Mouse (Mus musculus) lung, postnatal 0 days (tissue): ENCODE measurements around the gene Gm609. TPM values are rescaled to one million over a fixed set of nuclear protein-coding genes. Genes with fewer than 3 reads are reported as not detected.
"Not testable (repeated sequence)": the region's sequence is repeated elsewhere in the genome, so short reads cannot be mapped to it uniquely, and the experiment has no call there.

ENCODE experiments used
- ATAC-seq: fragments of 200-750 bp; cut with Nextera tagmentation; 2 replicates; pipeline ENCODE4 v1.8.0; 2017; ENCODE audit warnings: moderate library complexity
- DNase-seq: peaks from one replicate; pipeline ENCODE4 v3.0.0-alpha.2; 2016; ENCODE audit warnings: low spot score
- H3K27ac ChIP-seq: fragments of 300-500 bp; sonication (generic); 2 replicates; pipeline ENCODE4 v1.5.1; 2014; ENCODE audit warnings: antibody characterized with exemption, mild to moderate bottlenecking, low read length, mixed read lengths
- H3K27me3 ChIP-seq: fragments of 300-500 bp; sonication (generic); replicated peaks from 2 replicates; pipeline ENCODE4 v1.6.1; 2014; ENCODE audit warnings: low read length, mixed read lengths; ENCODE audit not compliant: insufficient read depth
- H3K36me3 ChIP-seq: fragments of 300-500 bp; sonication (generic); 2 replicates; pipeline ENCODE4 v1.6.1; 2014; ENCODE audit warnings: low read length, mixed read lengths; ENCODE audit not compliant: insufficient read depth
- H3K4me1 ChIP-seq: fragments of 300-500 bp; sonication (generic); 2 replicates; pipeline ENCODE4 v1.6.1; 2014; ENCODE audit warnings: antibody characterized with exemption, low read depth, low read length, mixed read lengths; ENCODE audit not compliant: insufficient read depth
- H3K4me2 ChIP-seq: fragments of 300-500 bp; sonication (generic); replicated peaks from 2 replicates; pipeline ENCODE4 v1.6.1; 2014; ENCODE audit warnings: low read depth, mild to moderate bottlenecking, low read length, moderate library complexity, mixed read lengths
- H3K4me3 ChIP-seq: fragments of 300-500 bp; sonication (generic); 2 replicates; pipeline ENCODE4 v1.5.1; 2014; ENCODE audit warnings: low read depth, low read length
- H3K9ac ChIP-seq: fragments of 300-500 bp; sonication (generic); replicated peaks from 2 replicates; pipeline ENCODE4 v1.6.1; 2014; ENCODE audit warnings: low read depth, mild to moderate bottlenecking
- H3K9me3 ChIP-seq: fragments of 300-500 bp; sonication (generic); 2 replicates; pipeline ENCODE4 v1.6.1; 2016; ENCODE audit warnings: low read length, mixed read lengths
- CTCF ChIP-seq: IDR thresholded peaks from 2 replicates; pipeline ENCODE4 v1.5.1; 2016; ENCODE audit warnings: antibody characterized with exemption, mild to moderate bottlenecking
- EP300 ChIP-seq: IDR thresholded peaks from 2 replicates; pipeline ENCODE4 v1.6.1; 2016; ENCODE audit warnings: antibody characterized with exemption, mild to moderate bottlenecking, control low read depth
- WGBS: fragments of 180-500 bp; shearing (Covaris S2); extraction: QIAGEN DNeasy Blood & Tissue Kit; methylation state at CpG from one replicate; pipeline ENCODE4 v1.1.7; 2014; 5-methylcytosine and 5-hydroxymethylcytosine counted together
- polyA plus RNA-seq: library from polyadenylated mRNA; unstranded; fragments of >200 nt; fragmentation: Nextera tagmentation; extraction: Ambion mirVana; gene quantifications from 2 replicates; pipeline ENCODE4 v1.2.1, GENCODE M21; 2015

Gene Gm609
- 0.07 TPM in 1 of 2 replicates, not detected in the other for polyA plus RNA-seq

GRCm38 (mm10) chr16:45492927-45493326 lies at the start of gene Gm609:
Gene Gm609, minus strand, starts transcription at chr16:45492969.
- H3K4me3 ChIP-seq: no peak within 1 kb of the TSS
- H3K4me2 ChIP-seq: no peak within 1 kb of the TSS
- H3K9me3 ChIP-seq: no peaks in the 10 kb centered on the region
- DNase-seq (no peak), ATAC-seq (no peak)
- no peaks in the 10 kb centered on the region for H3K4me1 ChIP-seq
- TF ChIP-seq EP300: no peak
- TF ChIP-seq CTCF: no peak
- no peaks in the 10 kb centered on the region for H3K27me3 ChIP-seq
- 56% methylated on average over 5 of the region's 5 CpGs for WGBS
- H3K36me3 ChIP-seq: no peaks in the 10 kb centered on the region
- no peak within 1 kb of the TSS for H3K9ac ChIP-seq
- no peak within 1 kb of the TSS for H3K27ac ChIP-seq

GRCm38 (mm10) chr16:45542108-45542507 lies 49.3 kb upstream of the Gm609 start:
- Histone ChIP-seq H3K4me1 (no peaks in the 10 kb centered on the region), H3K27me3 (no peaks in the 10 kb centered on the region), H3K4me2 (no peak overlapping the region), H3K9me3 (no peaks in the 10 kb centered on the region), H3K4me3 (no peak overlapping the region), H3K27ac (no peak overlapping the region), H3K9ac (no peak overlapping the region), H3K36me3 (no peaks in the 10 kb centered on the region)
- no peak for ATAC-seq
- no peak for TF ChIP-seq EP300
- TF ChIP-seq CTCF: no peak
- DNase-seq: no peak

GRCm38 (mm10) chr16:45538342-45538741 lies 45.6 kb upstream of the Gm609 start:
- H3K4me2 ChIP-seq, H3K36me3 ChIP-seq, DNase-seq, H3K4me1 ChIP-seq, H3K27me3 ChIP-seq, H3K4me3 ChIP-seq, ATAC-seq, H3K9me3 ChIP-seq, H3K27ac ChIP-seq, H3K9ac ChIP-seq: not testable (repeated sequence)
- 32% methylated on average over 1 of the region's 1 CpGs for WGBS

- WGBS: 87% methylated on average over 5 of the region's 5 CpGs
Measured at GRCm38 (mm10) chr16:45535009-45535408, 42.2 kb upstream of the Gm609 start, which contains the start of gene Slc9c1. Gene Slc9c1, plus strand, starts transcription at chr16:45535309.

GRCm38 (mm10) chr16:45531950-45532349 lies 39.2 kb upstream of the Gm609 start, which contains the start of gene Gm17783:
Gene Gm17783, minus strand, starts transcription at chr16:45532050.
- no peaks in the 10 kb centered on the region for H3K9me3 ChIP-seq
- H3K27ac ChIP-seq: no peak within 1 kb of the TSS
- H3K36me3 ChIP-seq: no peaks in the 10 kb centered on the region
- WGBS: 66% methylated on average over 4 of the region's 4 CpGs
- DNase-seq: no peak
- H3K4me3 ChIP-seq: no peak within 1 kb of the TSS
- TF ChIP-seq CTCF (no peak), EP300 (no peak)
- no peak within 1 kb of the TSS for H3K9ac ChIP-seq
- no peak for ATAC-seq
- no peak within 1 kb of the TSS for H3K4me2 ChIP-seq
- no peaks in the 10 kb centered on the region for H3K27me3 ChIP-seq
- no peaks in the 10 kb centered on the region for H3K4me1 ChIP-seq

More at GRCm38 (mm10) chr16:45535009-45535408, 42.2 kb upstream of the Gm609 start, which contains the start of gene Slc9c1:
- H3K4me1 ChIP-seq: no peaks in the 10 kb centered on the region
- H3K27ac ChIP-seq: no peak within 1 kb of the TSS
- H3K9ac ChIP-seq: no peak within 1 kb of the TSS
- DNase-seq: no peak
- TF ChIP-seq EP300 (no peak), CTCF (no peak)
- no peaks in the 10 kb centered on the region for H3K9me3 ChIP-seq
- no peak within 1 kb of the TSS for H3K4me3 ChIP-seq
- H3K27me3 ChIP-seq: no peaks in the 10 kb centered on the region
- ATAC-seq: no peak
- no peaks in the 10 kb centered on the region for H3K36me3 ChIP-seq
- no peak within 1 kb of the TSS for H3K4me2 ChIP-seq

- H3K4me1 ChIP-seq: no peaks in the 10 kb centered on the region
- no peak for TF ChIP-seq EP300
- no peak for TF ChIP-seq CTCF
- H3K27me3 ChIP-seq: no peaks in the 10 kb centered on the region
- ATAC-seq (no peak), DNase-seq (no peak)
- no peak overlapping the region for H3K27ac ChIP-seq
- H3K4me2 ChIP-seq: no peak overlapping the region
- H3K4me3 ChIP-seq: no peak overlapping the region
- no peaks in the 10 kb centered on the region for H3K36me3 ChIP-seq
- H3K9me3 ChIP-seq: no peaks in the 10 kb centered on the region
- no peak overlapping the region for H3K9ac ChIP-seq
- 80% methylated on average over 5 of the region's 5 CpGs for WGBS
Measured at GRCm38 (mm10) chr16:45525551-45525950, 32.8 kb upstream of the Gm609 start.

- no peak overlapping the region for H3K27ac ChIP-seq
- no peaks in the 10 kb centered on the region for H3K27me3 ChIP-seq
- H3K4me3 ChIP-seq: no peak overlapping the region
- H3K4me2 ChIP-seq: no peak overlapping the region
- TF ChIP-seq EP300 (no peak), CTCF (no peak)
- H3K4me1 ChIP-seq: no peaks in the 10 kb centered on the region
- H3K36me3 ChIP-seq: no peaks in the 10 kb centered on the region
- no peaks in the 10 kb centered on the region for H3K9me3 ChIP-seq
- 50% methylated on average over 1 of the region's 1 CpGs for WGBS
- DNase-seq: no peak
- no peak overlapping the region for H3K9ac ChIP-seq
- no peak for ATAC-seq
Measured at GRCm38 (mm10) chr16:45495326-45495725, 2.6 kb upstream of the Gm609 start.
